Mouse (Mus musculus) c-Kit-positive CD71-negative TER-119-negative erythroid progenitor cells, embryonic 14.5 days (primary cell): ENCODE measurements around the gene Amh.

Experiments
- DNase-seq: peaks from one replicate; pipeline ENCODE4 v3.0.0-alpha.2; 2013; ENCODE audit warnings: low read depth

Gene Amh

DNA sequence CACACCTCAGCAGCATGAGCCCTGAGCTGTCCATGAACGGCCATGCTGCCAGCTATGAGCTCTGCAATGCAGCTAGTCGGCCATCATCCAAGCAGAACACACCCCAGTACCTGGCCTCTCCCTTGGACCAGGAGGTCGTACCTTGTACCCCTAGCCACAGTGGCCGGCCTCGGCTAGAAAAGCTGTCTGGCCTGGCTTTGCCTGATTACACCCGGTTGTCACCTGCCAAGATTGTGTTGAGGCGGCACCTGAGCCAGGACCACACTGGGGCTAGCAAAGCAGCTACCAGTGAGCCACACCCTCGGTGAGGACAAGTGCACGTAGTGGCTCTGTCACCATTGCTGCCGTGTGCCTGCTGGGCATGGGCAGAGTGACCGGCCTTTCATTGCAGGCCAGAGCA lies 19.1 kb upstream of the Amh start:
- DNase-seq, result no peak

DNA sequence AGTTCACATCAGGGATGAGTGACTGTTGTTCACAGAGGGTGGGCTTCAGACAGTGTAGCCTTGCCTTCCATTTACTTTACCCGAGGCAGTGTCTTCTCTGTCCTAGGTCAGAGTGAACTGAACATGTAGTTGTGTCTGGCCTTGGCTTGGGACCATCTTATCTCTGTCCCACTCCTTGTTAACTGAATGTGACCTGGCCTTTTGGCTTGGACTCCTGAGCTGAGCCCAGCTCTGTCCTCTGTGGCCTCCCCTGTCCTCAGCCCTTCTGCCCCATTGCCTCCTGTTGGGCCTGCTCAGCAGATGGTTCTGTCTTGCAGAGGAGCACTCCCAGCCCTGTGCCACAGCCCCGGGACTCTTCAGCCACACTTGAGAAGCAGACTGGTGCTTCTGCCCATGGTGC lies 17.5 kb upstream of the Amh start:
- no peak for DNase-seq

DNA sequence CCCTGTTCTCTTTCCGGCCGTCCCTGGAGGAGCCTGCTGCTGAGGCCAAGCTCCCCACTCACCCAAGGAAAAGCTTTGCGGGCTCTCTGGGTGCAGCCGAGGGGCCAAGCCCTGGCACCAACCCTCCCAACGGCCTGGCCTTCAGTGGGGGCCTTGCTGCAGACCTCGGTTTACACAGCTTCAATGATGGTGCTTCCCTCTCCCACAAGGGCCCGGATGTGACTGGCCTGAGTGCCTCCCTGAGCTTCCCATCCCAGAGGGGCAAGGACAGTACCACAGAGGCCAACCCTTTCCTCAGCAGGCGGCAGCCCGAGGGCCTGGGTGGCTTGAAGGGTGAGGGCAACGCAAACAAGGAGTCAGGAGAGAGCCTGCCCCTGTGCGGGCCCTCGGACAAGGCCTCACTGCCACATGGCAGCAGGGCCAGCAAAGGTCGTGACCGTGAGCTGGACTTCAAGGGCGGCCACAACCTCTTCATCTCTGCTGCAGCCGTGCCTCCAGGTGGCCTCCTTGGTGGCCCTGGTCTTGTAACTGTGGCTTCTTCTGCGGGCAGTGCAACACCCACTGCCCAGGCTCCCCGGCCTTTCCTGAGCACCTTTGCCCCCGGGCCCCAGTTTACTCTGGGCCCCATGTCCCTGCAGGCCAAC lies 14.2 kb upstream of the Amh start:
- DNase-seq, result no peak

DNA sequence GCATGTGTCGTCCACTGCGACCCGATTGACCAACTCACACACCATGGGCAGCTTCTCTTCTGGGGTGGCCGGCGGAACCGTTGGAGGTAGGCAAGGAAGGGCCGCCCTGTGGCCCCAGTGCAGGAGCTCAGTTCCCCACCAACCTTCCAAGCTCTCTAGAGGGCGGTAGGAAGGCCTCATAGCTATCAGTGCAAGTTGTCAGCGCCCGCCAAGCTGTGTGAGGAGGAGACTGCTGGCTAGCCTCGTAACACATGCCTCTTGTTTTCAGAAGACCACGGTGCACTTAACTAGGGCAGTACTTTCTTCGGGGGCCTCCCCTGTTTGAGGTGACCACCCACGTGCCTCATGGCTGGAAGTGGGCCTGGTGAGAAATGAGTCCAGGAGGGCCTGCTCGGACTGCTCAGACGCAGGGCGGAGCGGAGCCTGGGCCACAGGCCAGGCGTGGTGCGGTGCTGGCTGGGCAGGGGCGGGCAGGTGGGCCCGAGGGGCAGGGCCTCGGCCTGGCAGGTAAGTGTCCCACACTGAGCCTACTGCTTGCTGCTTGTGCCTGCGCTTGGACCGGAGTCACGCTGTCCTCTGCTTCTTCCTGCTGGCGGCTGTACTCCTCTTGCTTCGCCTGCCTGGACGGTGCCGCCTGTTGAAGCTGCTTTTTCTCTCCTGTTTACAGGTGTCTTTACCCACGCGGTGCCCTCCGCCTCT lies 13.4 kb upstream of the Amh start:
- no peak for DNase-seq

DNA sequence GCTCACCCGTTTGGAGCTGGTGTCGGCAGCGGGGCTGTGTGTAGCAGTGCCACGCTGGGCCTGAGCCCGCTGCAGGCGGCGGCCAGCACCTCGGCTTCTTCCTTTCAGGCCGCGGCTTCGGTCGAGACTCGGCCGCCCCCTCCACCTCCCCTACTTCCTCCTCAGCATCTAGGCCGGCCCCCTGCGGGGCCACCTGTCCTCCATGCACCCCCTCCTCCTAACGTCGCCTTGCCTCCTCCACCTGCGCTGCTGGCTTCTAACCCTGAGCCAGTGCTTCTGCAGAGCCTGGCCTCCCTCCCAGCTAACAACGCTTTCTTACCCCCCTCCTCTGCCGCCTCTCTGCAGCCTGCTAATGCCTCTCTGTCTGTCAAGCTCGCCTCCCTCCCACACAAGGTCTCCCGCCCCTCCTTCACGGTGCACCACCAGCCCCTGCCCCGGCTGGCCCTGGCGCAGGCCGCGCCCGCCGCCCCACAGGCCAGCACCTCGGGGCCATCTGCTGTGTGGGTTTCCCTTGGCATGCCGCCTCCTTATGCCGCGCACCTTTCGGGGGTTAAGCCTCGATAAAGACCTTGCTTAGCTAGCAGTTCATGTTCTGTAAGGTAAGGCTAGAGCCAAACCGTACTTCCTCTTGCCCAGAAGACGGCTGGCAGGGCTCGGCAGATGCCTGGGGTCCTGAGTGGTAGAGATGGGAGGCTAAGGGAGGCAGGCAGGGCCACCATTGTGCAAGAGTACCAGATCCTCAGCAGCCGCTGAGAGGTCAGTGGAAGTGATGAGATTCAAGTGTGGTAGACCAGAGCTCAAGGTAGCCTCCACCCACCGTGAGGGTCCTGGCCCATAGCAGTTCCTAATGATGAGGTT lies 12.6 kb upstream of the Amh start:
- DNase-seq, result no peak

DNA sequence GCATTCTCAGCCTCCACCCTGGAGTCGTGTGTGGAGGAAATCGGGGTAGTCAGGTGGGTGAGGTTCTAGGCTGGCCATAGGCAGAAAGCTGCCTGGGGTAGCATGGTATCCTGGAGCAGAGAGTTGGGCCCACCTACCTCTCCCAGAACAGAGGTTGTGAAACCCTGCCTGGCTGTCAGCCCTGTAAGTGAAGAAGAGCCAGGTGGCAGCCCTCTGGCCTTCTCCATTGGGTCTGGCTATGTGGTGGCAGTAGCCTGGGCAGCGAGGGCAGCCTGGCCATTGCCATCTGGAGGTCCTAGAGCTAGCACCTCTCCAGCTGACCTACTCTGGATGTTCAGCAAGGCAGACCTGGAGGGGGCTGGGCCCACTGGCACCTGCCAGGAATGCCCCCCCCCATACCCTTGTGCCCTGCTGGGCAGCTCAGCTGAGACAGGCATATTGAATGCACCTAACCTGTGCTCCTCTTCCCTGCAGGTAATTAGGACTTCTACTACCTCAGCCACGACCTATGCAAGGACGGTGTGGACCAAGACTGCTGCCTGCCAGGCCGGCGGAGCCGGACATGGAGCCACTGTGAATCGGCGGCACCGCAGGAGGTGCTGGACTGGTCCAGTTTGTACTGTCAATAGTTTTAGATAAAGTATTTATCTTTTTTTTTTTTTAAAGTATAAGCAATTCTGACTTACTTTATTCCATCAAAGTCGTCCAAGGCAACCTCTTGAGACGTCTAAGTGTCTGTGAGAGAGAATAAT lies 11.8 kb upstream of the Amh start:
- DNase-seq, result no peak

DNA sequence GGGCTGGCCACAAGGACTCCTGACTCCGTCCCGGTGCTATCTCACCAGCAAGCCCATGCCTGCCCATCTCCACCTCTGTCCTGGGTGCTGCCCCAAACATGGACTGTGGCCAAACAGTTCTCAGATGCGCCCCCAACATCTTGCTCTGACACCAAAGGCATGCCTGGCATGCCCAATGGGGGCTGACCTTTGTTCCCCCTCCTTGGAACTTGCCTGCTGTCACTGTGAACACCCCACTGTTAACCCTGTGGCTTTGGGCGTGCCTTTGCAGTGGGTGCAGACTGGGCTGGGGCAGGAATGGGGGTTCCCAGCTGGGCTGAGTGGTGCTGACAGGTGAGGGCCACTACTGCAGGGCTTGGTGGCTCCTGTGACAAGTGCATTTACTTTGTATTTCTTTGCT lies 11.2 kb upstream of the Amh start:
- DNase-seq, result no peak

DNA sequence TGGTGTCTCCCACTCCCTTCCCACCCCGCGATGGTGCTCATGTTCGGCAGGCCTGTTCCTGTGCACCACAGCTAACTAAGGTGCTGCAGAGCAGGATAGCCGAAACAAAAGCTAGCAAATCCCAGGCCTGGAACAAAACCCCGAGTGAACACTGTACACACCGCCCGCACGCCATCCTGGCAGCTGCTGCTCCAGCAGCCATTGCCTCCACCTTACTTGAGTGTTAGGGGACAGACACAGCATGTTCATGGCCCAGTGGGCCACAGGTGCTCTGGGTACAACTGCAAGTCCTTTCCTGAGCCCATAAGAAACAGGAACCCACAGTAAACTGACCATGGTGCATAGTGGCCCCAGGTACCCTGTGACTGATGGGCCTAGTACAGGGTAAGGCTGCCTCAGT lies 10.3 kb upstream of the Amh start:
- no peak for DNase-seq

DNA sequence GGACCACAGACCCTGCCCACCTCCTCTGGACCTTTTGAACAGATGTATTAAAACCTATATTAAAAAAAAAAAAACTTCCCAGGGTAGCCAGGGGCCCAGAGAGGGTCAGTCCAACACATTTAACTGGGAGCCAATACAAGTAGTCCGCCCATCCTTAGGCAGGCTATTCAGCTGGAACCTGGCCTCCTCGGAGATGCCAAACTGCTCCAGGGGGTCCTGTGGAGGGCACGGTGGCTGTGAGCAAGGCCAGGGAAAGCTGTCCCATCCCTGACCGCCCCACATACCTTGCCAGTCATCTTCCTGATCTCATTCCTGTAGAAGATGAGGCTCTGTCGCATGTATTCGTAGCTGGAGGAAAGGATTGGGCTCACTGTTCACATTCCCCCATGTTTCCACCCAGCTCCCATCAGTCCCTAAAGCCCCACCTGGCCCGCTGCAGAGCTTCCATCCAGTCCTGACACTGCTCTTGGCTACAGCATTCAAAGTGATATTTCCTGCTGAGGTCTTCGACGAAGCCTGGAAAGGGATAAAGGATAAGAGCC lies 8.7 kb upstream of the Amh start:
- no peak for DNase-seq

DNA sequence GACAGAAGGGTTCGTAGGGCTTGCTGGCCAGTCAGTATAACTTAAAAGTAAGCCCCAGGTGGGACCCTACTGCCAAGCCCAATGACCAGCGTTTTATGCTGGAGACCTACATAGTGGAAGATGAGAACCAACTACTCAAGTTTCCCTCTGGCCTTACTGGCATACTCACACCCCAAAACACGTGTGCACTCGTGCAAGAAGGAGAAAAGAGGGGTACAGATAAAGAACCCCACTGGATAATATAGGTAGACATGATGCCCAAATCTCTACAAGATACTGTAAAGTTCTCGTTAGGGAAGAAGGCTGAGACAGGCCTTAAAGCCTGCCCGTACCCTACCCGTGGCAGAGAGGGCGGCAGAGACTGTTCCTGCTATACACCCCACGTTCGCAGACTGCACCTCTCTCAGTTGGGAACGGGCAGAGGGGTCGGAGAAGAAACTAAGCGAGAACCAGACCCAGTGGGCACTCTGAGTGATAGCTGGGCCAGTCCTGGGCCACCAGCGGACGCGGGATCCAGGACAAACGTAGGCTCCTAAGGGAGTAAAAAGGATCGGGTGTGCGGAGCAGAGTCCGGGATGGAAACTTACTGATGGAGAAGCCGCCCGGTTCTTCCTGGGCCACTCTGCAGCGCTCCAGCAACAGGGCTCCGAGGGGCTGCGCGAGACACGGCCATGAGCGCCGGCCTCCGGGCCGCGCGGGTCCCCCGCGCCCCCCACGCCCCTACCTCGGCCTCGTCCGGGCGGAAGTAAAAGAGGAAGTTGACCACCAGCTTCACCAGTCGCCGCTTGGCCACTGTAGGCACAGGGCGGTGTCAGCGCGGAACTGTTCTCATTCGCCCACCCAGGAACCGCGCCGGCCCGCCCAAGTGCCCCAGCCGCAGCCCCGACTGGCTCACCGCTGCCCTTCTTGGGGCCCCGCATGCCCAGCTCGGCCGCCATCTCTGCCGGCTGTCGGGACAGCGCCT lies 7.6 kb upstream of the Amh start:
- DNase-seq, result no peak

DNA sequence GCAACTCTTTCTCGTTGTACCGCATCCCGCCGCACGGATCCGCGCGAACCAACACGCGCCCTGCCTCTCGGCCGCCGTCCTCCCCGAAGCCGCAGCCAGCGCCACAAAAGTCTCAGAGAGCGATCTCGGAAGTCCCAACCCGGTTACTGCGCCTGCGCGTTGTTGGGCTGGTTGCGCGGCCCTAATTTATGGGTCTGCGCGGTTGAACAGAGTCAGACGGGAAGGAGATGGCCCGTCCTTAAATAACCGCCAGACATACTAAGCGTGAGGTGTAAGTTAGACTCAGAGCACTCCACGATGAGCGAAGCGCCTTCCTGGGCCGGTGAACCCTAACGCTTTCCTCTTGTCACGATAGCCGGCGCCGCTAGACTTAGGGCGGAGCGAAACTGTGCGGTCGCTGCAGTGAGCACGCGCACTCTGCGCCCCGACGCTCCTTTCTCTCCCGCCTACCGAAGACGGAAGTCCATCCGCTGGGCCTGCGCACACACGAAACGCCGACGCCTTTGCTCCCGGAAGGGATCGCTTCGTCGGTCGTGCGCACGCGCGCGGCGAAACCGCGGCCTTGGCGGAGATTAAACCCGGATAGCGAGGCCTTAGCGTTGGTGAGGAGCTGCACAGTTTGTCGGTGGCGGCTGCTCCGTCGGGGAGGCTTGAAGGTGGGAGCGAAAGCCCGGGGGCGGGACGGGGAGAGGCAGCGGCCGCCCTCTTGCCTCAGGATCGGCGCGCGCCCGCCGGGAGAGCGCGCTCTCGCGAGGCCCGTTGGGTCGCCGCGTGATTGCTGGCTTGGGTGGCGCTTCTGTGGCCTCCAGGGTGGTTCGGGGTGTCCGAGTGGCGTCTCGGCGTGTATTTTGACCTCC lies 6.7 kb upstream of the Amh start, which contains the start of the genes Sf3a2 and Plekhj1:
Sf3a2 (plus strand) TSS at position 49 of the 857 bp plus-strand sequence.
Plekhj1 (minus strand) TSS at position 477 of the 857 bp plus-strand sequence.
- DNase-seq, result peak; percentile 90

DNA sequence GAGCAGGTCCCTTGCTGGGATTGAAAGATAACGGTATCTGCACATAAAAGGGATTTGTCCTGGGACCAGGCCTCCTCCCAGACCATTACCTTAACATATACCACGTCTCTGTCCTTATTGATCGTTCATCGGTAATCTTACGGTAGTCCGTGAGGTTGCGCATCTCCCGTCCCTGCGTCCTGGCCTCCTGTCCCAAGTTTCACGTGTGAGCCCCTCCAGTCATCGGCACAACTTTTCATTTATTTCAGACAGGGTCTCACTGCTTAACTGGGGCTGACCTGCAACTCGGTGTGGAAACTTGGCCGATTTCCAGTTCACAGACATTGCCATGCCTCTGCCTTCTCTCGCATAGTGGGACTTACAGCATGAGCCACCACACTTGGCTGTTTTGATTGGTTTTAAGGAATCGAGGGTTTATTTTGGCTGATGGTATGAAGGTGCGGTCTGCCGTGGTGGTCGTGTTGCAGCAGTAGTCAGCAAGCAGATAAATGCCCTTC lies 5.9 kb upstream of the Amh start:
- DNase-seq, result no peak

DNA sequence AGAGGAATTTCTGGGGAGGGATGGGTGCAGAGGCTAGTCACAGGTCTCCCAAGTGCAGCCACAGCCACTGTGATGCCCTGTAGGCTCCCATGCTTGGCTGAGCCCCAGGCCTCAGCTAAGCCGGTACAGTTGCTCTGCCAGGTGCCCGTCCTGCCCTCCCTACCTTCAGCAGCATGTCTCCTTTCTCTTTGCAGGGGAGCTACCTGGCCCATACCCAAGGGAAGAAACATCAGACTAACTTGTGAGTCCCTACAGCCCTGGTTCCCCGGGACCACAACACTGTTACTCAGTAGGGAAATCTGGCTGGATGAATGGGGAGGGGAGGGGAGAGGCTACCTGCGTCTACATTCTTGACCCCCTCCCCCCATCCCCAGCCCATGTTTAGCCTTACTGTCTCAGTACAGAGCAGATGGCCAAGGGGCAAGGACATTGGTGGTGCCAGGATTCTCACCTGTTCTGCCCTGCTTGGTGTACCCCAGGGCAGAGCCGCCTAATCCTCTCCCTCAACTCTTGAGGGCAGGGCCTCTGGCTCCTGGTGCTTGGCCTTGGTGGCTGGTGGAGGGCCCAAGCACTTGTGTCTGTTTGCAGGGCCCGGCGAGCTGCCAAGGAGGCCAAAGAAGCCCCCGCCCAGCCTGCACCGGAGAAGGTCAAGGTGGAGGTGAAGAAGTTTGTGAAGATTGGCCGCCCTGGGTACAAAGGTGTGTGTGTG lies 2.7 kb upstream of the Amh start:
- DNase-seq, result no peak

DNA sequence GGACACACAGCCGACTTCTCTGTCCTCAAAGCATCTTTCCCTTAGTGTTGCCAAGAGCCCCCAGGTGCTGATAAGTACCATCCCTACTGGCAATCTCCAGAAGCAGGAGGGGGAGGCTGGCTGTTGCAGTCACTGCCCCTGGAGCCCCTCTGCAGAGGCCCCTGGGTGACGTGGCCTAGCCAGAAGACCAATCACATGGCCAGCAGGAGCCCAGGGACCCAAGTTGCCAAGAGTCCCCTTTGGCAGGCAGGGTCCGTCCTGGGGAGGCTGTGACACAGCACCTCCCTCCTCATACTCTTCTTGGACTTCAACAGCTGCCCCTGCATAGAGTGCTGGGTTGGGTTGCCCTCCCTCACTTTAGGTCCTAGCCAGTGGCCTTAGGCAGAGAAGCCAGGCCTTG lies 2.0 kb upstream of the Amh start:
- no peak for DNase-seq

DNA sequence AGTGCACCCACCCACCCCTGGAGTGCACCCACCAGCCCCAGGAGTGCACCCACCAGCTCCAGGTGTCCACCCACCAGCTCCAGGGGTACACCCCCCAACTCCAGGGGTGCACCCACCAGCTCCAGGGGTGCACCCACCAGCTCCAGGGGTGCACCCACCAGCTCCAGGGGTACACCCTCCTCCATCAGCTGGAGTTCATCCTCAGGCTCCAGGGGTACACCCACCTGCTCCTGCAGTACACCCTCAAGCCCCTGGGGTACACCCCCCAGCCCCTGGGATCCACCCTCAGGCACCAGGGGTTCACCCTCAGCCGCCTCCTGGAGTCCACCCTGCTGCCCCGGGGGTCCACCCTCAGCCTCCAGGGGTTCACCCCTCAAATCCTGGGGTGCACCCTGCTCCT lies 703 bp upstream of the Amh start:
- DNase-seq, result no peak

DNA sequence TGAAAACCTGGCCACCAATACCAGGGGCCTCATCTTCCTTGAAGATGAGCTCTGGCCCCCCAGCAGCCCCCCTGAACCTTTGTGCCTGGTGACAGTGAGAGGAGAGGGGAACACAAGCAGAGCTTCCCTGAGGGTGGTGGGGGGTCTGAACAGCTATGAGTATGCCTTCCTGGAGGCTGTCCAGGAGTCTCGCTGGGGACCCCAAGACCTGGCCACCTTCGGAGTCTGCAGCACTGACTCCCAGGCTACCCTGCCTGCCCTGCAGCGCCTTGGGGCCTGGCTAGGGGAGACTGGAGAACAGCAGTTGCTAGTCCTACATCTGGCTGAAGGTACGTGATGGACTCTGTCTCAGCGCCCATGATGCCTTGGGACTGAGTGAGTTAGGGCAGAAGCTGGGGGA lies 279 bp downstream of the Amh start:
- DNase-seq, result no peak

DNA sequence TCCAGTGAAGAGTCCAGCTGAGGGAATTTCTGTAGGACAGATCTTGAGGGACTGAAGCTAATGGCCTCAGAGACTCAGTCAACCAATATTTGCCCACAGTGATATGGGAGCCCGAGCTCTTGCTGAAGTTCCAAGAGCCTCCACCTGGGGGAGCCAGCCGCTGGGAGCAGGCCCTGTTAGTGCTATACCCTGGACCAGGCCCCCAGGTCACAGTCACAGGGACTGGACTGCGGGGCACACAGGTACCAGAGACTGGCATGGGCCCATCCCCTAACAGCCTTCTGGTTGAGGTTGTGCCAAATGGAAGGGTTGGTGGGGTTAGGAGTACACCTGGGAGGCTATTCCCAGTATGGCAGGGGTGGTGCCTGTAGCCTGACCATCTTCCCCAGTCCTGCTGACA lies 882 bp downstream of the Amh start:
- DNase-seq, result peak; percentile 71

DNA sequence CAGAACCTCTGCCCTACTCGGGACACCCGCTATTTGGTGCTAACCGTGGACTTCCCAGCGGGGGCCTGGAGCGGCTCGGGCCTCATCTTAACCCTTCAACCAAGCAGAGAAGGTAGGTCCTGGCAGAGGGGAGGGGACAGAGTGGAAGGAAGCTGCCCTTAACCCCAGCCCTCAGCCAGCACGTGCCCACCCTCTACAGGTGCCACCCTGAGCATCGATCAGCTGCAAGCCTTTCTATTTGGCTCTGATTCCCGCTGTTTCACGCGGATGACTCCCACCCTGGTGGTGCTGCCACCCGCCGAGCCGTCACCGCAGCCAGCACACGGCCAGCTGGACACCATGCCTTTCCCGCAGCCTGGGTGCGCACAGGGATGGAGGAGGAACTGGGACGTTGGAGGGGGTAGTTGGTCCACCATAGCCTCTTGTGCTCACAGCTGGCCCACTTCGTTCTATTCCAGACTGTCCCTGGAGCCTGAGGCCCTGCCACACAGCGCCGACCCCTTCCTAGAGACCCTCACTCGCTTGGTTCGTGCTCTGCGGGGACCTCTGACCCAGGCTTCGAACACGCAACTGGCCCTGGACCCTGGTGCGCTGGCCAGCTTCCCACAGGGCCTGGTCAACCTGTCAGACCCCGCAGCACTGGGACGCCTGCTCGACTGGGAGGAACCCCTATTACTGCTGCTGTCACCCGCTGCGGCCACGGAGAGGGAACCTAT lies 1.5 kb downstream of the Amh start:
- no peak for DNase-seq
